Mouse (Mus musculus) ES-E14 (cell line): ENCODE measurements around the gene Slc25a51.

Experiments used
- CHD2 ChIP-seq: IDR thresholded peaks from 2 replicates; pipeline ENCODE4 v1.6.1; 2014; ENCODE audit warnings: mild to moderate bottlenecking, low read depth, low read length, inconsistent platforms
- HCFC1 ChIP-seq: IDR thresholded peaks from 2 replicates; pipeline ENCODE4 v1.6.1; 2012; ENCODE audit warnings: low read length, inconsistent platforms, borderline replicate concordance; ENCODE audit not compliant: insufficient read depth
- MAFK ChIP-seq: IDR thresholded peaks from 2 replicates; pipeline ENCODE4 v1.6.1; 2014; ENCODE audit warnings: mild to moderate bottlenecking, low read depth, low read length, inconsistent platforms; ENCODE audit not compliant: insufficient read depth
- ZC3H11A ChIP-seq: IDR thresholded peaks from 2 replicates; pipeline ENCODE4 v1.6.1; 2012; ENCODE audit warnings: low read depth, mild to moderate bottlenecking, inconsistent platforms, low read length, borderline replicate concordance
- ZNF384 ChIP-seq: IDR thresholded peaks from 2 replicates; pipeline ENCODE4 v1.6.1; 2012; ENCODE audit warnings: low read depth, low read length, inconsistent platforms

DNA sequence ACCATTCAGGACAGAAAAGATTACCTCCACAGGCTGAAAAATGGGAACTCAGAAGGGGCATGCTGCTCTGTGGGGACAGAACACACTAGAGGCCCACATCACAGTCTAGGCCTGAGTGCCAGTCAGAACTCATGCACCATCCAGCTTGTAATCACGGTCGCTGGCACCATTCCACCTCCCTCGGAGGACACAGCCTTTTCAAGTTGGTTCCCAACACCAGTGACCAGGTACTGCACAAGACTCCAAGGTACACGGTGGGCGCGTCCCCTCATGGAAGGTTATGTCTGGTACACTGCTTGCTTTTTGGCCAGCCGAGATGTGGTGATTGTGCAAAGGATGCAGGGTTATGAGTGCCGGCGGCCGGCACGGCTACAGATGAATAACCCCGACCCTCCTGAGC, 25.5 kb upstream of the Slc25a51 start:
- TF ChIP-seq HCFC1 (no peak), MAFK (no peak), ZC3H11A (no peak), CHD2 (no peak), ZNF384 (no peak)
